Mouse (Mus musculus): ENCODE results near the gene Acot7.

The Acot7 gene

DNA sequence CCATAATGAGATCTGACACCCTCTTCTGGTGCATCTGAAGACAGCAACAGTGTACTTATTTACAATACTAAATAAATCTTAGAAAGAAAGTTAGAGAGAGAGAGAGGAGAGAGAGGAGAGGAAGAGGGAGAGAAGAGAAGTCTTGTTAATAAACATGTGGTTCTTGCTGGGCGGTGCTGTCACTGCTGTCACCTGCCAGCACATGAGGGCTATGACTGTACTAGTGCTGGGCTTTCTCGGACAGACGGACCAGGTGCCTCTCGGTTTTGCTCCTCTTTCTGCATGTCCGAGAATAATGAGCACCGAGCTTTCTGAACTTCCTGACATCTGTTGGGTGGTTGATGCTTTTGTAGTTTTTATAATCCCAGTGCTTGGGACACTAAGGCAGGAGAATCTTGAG is 72.7 kb downstream of the Acot7 start:
- no peak for DNase-seq

DNA sequence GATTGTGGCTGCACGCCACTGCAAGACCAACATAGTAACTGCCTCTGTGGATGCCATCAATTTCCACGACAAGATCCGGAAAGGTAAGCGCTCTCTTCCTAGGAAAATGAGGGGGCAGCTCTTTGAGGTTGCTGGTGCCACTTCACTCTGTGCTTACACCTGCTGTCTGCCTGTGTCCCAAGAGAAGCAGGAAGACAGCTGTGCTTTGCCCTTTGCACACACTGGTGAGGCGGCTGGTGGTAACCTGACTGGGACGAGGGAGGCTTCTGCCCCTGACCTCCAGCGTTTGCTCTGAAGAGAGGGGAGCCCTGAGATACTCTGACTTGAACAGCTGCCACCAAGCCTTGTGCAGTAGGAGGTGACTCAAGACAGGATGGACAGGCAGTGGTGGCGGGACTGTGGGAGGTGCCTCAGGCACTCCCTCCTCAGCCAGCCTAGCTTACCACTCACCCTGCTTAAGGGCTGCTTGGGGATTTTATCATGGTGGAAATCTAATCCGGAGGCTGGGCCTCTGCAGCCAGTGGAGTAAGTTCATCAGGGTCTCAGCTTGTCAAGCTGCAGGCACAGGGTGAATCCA is 75.3 kb downstream of the Acot7 start:
- no peak for DNase-seq

DNA sequence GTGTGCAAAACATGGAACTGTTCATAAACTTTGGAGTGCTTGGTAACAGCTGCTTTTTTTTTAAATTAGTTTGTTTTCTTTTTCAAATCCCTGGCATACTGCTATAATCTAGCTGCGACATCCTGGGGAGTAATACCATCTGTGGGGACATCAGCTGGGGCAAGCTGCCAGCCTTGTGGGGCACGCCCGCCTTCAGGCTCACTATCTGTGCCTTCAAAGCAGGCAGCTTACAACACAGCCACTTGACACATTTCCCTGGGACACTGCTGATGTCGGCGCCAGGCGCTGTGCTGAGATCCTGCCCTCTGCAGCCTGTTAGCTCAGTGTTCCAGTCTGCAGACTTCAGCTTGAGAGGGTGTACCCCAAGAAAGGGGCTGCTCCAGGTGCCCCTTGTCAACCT is 79.1 kb downstream of the Acot7 start:
- DNase-seq = no peak

DNA sequence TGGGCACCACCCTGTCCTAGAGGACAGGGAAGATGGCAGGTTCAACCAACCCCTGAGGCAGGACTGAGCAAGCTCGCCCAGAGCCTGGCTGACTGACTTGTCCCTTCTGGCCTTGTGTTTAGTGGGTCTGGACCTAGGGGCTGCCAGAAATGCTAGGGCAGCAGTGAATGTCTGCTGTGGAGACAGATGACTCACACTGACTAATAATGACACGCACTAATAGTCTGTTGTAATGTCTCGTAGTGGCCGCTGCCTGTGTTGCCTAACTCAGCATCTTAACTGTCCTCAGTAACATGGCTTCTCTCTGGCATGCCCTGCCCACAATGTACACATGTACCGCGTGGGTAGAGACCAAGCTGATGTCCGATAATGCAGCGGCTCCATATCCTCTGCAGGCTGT is 82.5 kb downstream of the Acot7 start:
- DNase-seq = no peak

DNA sequence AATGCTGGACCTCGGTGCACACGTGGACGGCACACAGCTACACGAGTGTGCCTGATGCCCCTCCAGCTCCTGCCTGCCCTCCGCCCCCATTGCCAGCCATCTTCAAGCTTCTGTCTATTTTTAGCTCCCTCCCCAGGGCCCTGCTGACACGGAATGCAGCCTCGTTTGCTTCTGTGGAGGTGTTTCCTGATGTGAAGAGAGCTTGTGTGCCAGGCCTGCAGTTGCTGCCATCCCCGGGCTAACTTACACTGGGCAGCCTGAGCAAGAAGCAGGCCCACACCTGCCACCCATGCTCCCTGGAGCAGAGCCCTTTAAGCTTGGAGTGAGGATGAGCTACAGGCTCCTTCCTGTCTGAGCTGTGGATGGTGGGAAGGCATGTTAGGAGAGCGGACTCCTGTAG is 84.3 kb downstream of the Acot7 start:
- no peak for DNase-seq

DNA sequence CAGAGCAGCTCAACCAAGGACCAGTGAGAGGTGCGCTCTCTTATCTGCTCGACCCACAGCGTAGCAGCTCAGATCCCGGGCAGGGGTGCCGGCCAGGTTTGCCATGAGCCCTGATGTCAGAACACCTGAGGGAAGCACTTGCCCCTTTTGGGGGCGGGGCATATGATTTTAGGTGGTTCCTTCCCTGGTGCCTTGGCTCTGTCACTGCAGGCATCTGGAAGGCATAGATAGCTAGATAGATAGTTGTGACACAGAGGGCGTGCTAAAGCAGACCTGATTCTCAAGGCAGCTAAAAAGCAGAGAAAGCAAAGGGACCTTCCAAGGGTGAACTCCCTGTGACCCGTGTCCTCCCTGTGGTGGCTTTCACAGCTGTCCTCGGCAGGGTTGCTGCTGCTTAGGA is 85.2 kb downstream of the Acot7 start:
- no peak for DNase-seq

DNA sequence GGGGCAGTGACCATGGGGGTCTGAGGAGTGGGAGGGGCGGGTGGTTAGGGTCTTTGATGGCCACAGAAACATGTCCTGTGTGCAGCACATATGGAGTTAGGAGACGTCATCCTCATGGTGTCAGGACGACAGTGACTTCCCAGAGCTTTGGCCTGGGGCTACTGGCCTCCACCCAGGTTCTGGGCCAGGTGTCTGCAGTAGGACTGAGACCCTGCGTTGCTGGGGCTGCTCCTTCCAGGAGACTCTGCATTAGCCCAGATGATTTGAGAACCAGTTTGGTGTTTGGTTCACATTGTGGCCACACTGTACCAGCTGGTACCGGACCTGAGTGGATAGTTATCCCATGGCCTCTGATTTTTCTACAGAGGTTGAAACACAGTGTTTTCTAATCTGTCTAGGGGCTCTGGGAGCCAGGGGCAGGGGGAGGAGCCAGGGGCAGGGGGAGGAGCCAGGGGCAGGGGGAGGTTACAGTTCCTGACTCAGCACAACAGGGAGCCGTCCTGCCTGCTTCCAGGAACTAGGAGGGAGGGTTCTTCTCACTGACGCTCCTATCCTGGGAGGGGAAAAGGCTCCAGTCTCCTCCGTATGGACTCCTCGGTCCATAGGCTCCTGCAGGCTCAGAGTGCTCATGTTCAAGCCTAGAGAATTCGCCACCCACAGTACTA is 85.7 kb downstream of the Acot7 start:
- peak; percentile 18 to 63 for DNase-seq

DNA sequence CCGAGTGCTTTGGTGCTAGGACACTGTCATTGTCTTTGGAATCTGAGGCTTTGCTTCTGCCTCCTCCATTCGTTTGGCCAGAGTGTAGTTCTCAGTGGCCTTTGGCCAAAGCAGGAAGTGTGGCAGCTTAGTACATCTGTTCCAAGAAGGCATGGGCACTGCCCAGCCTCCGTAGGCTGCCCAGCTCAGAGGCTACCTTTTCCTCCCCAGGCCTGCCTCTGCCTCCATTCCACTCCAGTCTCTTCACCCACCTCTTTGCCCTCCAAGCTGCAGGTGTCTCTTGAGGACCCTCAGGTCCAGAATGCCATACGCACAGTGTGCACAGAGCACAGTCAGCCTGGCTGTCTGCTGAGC is 86.2 kb downstream of the Acot7 start:
- no peak for DNase-seq

DNA sequence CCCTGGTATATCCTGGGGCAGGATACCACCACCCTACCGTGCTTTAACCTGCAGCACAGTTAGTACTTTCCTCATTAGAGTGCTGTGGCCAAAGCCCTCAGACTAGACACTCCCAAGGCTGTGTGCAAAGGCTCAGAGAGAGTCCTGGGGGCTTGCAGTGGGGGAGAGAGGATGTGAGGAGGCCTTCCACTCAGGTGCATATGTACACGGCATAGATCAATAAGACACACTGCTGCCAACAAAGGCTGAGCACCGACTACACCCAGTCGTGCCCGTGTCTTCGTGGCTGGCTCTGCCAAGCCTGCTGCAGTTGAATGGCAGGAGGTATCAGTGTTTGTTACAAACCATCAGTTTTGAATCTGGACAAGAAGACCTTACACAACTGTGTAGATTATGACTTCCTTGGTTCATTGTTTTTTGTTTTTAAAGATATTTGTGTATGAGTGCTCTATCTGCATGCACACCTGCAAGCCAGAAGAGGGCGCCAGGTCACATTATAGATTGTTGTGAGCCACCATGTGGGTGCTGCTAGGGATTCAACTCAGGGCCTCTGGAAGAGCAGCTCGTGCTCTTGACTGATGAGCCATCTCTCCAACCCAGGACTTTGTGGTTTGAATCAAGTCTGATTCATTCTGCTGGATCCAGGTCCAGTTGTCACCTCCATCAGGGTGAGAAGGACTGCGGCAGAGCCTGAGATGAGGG is 87.1 kb downstream of the Acot7 start:
- peak in 1 of 2 experiments; percentile 12 for DNase-seq

DNA sequence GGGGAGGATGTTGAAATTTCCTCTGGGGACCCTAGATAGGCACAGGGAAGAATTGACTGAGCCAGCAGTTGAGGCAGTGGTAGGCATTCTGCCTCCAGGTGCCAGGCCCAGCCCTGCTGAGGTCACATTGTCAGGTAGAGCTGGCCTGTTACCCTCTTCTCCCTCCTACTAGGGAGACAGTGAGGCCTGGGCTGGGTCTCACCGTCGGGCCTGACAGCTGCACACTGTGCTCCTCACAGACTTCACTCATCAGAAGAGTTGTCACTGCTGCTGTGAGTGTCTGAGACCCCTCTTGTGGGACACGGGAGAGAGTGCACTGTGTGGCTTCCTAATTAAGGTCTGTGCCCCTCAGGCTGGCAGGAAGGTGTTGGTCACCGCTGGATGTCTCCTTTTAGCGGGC is 87.9 kb downstream of the Acot7 start:
- DNase-seq = no peak

DNA sequence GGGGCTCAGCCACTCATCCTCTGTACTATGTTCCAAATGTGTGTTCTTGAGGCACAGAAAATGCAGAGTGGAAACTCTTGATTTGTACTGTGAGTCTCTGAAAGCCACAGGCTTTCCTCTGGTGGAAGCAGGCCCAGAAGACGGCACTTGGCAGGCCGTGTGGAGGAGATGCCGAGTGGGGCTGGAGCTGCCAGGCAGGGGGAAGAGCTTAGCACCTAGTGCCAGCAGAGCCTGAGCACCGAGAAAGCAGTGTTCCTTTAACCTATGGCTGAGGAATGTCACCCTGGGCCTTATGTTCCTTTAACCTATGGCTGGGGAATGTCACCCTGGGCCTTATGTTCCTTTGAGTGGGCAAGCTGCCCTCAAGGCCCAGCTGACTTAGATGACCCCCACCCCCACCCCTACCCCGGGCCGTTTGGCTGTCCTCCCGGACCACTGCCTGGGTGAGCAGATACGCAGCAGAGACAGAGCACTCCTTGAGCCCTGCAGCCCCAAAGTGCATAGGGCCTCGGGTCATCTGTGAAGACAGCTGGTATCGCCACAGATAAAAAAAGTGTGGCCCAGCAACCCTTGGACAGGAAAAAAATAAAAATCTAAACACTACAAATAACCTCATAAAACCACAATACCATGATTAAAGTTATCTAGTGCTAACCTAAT is 88.4 kb downstream of the Acot7 start:
- no peak for DNase-seq

DNA sequence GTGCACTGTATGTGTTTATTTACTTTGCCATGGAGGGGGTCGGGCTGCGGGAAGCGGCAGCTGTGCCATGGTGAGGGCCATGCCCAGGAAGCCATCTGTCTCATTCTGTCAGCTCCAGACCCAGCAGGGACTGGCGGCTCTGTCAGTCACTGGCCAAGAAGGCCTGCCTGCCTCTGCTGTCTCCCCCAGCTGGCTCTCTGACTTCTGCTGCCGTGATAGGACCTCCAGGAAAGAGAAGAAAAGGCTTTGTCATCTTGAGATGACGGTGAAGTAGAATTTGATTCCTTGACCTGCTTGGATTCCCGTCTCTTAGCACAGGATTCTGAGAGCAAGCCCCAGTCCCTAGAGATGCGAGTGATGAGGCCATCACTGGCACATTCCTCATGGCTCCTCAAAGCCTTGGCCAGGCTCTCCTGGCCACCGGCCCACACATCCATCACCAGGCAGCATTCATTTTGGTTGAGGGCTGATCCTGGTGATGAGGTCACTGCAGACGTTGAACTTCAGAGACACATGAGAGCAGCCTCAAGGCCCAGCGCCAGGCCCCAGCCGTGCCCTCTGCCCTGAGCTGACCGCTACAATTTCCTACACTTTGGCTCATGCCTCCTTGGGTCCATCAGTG is 89.9 kb downstream of the Acot7 start:
- DNase-seq = peak in 1 of 2 experiments; percentile 57

DNA sequence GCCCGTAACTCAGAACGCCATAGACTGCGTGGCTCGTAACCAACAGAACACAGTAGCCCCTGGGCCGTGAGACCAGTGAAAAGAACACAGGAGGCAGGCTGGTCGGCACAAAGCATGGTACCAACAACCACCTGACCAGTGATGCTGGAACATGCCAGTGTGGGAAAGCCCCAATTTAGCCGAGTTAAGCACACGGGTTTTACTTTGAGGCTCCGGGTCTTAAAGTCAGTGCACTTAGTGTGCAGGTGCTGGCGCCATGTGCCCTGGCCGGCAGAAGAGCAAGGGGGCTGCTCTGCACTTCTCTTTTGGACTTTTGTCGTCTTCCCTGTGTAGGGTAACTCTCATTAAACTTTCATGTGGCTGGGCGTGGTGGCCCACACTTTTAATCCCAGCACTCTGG is 92.0 kb downstream of the Acot7 start:
- no peak for DNase-seq

DNA sequence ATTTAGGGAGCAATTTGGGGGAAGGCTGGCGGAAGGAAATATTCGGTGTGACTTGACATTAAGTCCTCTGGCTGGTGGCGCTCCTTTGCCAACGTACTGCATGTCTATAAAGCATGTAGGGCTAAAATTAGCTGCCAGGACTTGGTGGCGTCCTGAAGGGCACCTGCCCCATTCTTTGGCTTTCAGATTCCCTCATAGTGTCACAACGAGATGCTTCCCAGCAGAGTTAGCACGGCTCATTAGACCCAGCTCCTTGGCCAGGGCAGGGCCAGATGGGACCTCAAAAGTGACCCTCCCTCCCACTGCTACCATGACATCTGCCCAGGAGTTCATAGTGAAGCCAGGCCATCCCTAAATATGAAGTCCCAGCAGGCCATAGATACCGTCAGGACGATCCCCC is 92.7 kb downstream of the Acot7 start:
- DNase-seq = no peak

DNA sequence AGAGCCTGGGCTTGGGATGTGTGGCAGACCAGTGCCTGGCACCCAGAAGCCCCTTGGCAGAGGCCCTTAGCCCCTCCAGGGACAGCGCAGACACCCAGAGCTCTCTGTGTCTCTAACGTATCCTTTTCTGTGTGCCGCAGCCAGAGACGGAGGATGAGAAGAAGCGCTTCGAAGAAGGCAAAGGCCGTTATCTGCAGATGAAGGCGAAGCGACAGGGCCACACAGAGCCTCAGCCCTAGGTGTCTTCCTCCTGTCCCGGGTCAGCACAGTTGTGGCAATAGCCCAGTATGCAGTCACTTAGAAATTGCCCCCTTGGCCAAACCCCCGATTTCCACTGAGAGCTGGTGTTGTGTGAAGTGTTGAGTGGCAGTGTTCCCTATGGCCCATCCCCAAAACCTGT is 93.4 kb downstream of the Acot7 start:
- no peak for DNase-seq

DNA sequence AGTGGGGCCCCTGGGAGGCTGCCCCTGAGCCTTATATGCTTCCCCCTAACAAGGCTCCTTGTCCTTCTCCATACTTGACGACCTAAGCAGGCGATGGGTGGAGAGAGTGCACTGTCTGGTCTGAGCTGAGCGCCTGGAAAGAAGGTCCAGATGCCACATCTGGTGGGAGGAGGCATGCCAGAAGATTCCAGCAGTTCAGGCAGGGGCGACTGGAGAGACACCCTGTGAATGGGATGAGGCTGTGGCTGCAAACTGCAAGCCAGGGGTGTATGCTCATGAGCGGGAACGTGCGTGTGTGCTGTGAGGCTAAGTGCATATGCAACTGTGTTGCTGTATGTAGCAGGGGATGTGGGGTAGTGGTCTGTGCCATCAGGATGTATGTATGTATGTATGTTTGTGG is 94.1 kb downstream of the Acot7 start:
- DNase-seq = no peak

DNA sequence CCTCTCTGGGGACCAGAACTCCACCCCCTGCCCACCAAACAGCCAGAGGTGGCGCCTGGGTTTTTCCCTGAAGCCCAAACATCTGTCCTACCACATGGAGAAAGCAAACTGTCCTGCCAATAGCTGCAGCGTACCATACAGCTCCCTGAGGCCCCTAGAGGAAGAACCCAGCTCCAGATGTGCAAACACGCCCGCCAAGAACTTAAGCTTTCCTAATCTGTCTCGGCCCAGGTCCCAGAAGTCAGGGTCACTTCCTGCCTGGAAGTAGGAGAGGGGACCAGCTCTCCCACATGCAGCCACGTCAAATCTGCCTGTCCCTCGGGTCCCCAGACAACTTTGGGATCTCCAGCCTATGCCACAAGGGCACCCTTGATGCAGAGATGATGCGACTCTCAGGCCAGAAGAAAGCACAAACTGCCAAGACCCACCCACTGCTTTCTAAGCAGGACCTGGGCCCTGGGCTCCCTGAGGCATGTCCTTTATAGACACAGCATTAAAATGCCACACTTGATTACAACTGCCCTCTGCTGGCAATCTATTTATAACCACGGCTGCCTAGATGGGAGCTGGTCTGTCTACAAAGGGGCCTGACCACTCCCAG is 94.6 kb downstream of the Acot7 start:
- DNase-seq = peak; percentile 56 to 64

DNA sequence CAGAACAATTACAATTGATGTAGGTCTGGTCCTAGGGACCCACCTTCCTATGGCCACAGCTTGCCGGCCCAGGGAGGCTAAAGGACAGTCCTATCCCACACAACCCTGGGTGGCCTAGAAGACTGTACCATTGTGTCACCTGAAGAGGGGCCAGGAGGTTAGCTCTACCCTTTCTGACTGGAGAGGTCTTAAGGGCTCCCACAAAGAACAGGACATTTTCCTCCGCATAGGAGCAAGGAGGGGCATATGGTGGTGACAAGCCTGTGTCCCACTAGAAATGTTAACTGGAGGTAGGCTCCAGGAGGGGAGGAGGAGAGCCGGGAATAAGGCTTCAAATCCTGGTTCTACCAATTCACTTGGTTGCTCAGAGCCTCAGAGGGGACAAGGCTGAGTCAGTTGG is 95.3 kb downstream of the Acot7 start:
- no peak for DNase-seq

DNA sequence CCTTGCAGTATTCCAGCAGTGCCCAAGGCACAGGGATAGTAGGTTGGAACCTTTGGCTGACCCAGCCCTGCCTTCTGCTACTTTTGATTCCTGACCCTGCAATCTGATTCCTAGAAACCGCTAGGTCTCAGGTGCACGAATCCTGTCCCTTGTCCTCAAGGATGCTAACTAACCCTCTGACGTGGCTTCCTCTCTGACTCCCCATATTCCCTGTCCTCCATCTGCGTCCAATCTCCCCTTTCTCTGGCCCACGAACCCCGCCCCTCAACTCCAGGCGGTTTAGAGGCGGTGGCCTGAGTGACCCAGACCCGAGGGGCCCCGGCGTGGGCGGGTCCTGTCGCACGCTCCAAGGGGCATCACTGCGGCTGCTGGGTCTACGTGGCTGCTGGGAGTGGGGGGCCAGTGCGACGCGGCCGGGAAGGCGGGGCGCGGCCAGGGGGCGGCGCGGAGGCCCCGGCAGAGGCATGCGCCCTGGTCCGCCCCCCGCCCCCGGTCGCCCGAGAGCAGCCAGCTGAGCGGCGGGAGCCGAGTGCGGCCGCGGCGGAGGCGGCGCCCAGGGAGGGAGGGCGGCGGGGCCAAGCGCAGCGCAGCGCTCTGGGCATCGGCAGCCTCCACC is 95.8 kb downstream of the Acot7 start, which contains the start of gene Gpr153:
Gpr153 (plus strand) TSS at position 612 of the 616 bp plus-strand sequence.
- peak; percentile 27 to 56 for DNase-seq

DNA sequence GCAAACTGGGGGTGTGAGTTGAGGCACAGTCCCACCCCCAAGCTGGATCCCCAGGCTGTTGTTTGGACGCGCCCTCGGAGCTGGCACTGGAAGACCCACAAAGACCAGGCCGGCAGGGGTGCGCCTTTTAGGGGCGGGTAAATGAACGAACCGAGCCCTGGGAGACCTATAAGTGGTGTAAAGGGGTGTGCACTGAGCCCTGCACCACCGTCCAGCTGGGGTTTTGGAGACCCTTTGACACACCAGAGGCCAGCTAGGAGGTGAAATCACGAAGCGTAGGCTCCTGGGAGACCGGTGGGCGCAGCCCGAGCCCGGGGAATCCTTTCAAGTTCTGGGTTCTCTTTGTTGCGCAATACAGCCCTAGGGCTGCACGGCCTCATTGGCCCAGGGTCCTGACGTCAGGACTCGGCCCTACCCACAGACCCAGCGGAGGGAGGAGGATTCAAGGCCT is 96.8 kb downstream of the Acot7 start:
- no peak for DNase-seq

DNA sequence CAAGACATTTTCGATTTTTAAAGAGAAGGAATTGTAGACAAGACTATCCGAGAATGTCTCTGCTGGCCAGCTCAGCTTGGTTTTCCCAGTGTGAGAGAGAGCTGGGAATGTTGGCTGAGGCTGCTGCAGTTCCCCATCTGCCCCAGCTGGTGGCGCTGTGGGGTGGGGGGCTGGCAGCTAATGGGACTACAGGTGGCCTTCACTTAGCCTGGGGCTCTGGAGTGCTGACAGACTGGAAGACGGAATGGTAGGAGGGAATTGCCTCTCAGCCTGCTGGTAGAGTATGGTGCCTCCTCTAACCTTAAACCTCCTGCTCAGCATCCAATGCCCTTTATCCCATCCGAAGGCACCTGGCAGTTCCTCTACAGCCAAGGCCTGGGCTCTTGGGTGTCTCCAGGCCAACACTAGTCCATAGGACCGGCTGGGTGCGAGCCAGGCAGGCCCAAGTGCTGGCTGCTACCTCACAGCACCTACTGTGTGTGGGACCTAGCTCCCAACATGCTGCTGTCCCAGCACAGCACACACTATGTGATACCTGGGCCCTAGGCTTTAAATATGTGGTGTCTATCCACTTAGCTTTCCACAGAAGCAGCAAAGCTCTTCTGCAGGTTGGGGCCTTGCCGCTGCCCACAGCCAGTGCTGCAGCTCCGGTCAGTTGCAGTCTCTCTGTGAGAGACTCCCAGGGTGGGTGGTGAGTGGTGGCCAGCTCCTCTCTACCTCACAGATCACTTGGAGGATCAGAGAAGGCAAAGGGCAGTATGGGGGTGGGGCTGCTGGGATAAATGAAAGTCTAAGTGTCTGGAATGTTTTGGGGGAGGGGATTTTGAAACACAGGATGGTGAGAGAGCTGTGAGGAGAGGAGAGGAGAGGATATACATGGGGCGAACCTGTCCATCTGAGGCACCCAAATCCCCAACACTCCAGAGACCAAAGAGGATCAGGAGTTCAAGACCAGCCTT is 98.7 kb downstream of the Acot7 start:
- no peak for DNase-seq

All from kidney, postnatal 25 days (tissue).